Mouse (Mus musculus) brown adipose tissue, adult 24 weeks (tissue): ENCODE data around the gene Gpatch1. TPM values are rescaled to one million over a fixed set of nuclear protein-coding genes. Genes with fewer than 3 reads are reported as not detected.
"Not testable (repeated sequence)": the region's sequence is repeated elsewhere in the genome, so short reads cannot be mapped to it uniquely, and the experiment has no call there.

Experiments used
- H3K27ac ChIP-seq: fragments of 200-500 bp; replicated peaks from 2 replicates; pipeline ENCODE4 v1.5.1; 2012; ENCODE audit warnings: low read depth, mild to moderate bottlenecking, low read length
- H3K4me1 ChIP-seq: fragments of 200-500 bp; 2 replicates; pipeline ENCODE4 v1.6.1; 2012; ENCODE audit warnings: low read length, mixed read lengths; ENCODE audit not compliant: control insufficient read depth, insufficient read depth, insufficient read length
- H3K4me3 ChIP-seq: fragments of 200-500 bp; 2 replicates; pipeline ENCODE4 v1.5.1; 2012; ENCODE audit warnings: low read depth, mild to moderate bottlenecking, low read length, moderate library complexity; ENCODE audit not compliant: insufficient read depth
- polyA plus RNA-seq: library from polyadenylated mRNA; stranded (reverse); fragments of >200 nt; gene quantifications from 2 replicates; pipeline ENCODE4 v1.2.4, GENCODE M21; 2012; ENCODE audit not compliant: missing spikeins, insufficient read depth, insufficient read length

The Gpatch1 gene
- polyA plus RNA-seq, 1 experiment, result 7.3 TPM

GRCm38 (mm10) chr7:35295631-35296030 lies 22.6 kb downstream of the Gpatch1 start:
- Histone ChIP-seq H3K4me3 (no peak overlapping the region), H3K27ac (no peak overlapping the region), H3K4me1 (no peaks in the 10 kb centered on the region)

GRCm38 (mm10) chr7:35293464-35293863 lies 24.8 kb downstream of the Gpatch1 start:
- no peaks in the 10 kb centered on the region for H3K4me1 ChIP-seq
- H3K4me3 ChIP-seq, result no peak overlapping the region
- no peak overlapping the region for H3K27ac ChIP-seq

- Histone ChIP-seq H3K27ac (no peak overlapping the region), H3K4me1 (no peaks in the 10 kb centered on the region), H3K4me3 (no peak overlapping the region)
These were observed 39.3 kb downstream of the Gpatch1 start for GRCm38 (mm10) chr7:35278933-35279332.

- Histone ChIP-seq H3K4me1 (no peaks in the 10 kb centered on the region), H3K27ac (no peak overlapping the region), H3K4me3 (no peak overlapping the region)
These were observed 40.8 kb downstream of the Gpatch1 start for GRCm38 (mm10) chr7:35277433-35277832.

GRCm38 (mm10) chr7:35269443-35270024 lies 48.7 kb downstream of the Gpatch1 start:
- no peak overlapping the region for H3K27ac ChIP-seq
- H3K4me3 ChIP-seq, result peak overlapping the region; percentile 36
- H3K4me1 ChIP-seq, result no peaks in the 10 kb centered on the region

- no peaks in the 10 kb centered on the region for H3K4me1 ChIP-seq
- H3K27ac ChIP-seq, result no peak overlapping the region
- H3K4me3 ChIP-seq, result no peak overlapping the region
These were observed 50.4 kb downstream of the Gpatch1 start for GRCm38 (mm10) chr7:35267841-35268240.

GRCm38 (mm10) chr7:35266666-35267065 lies 51.6 kb downstream of the Gpatch1 start:
- H3K4me3 ChIP-seq, result no peak overlapping the region
- no peak overlapping the region for H3K27ac ChIP-seq
- H3K4me1 ChIP-seq, result no peaks in the 10 kb centered on the region

GRCm38 (mm10) chr7:35264746-35265145 lies 53.5 kb downstream of the Gpatch1 start:
- no peak overlapping the region for H3K27ac ChIP-seq

GRCm38 (mm10) chr7:35263595-35264489 lies 54.4 kb downstream of the Gpatch1 start:
- no peak overlapping the region for H3K4me3 ChIP-seq
- no peaks in the 10 kb centered on the region for H3K4me1 ChIP-seq
- H3K27ac ChIP-seq, result no peak overlapping the region

More at GRCm38 (mm10) chr7:35264746-35265145, 53.5 kb downstream of the Gpatch1 start:
- Histone ChIP-seq H3K4me1 (no peaks in the 10 kb centered on the region), H3K4me3 (no peak overlapping the region)

GRCm38 (mm10) chr7:35259384-35259783 lies 58.9 kb downstream of the Gpatch1 start:
- no peak overlapping the region for H3K4me3 ChIP-seq
- no peaks in the 10 kb centered on the region for H3K4me1 ChIP-seq
- H3K27ac ChIP-seq, result no peak overlapping the region

- no peak overlapping the region for H3K4me3 ChIP-seq
- no peak overlapping the region for H3K27ac ChIP-seq
- H3K4me1 ChIP-seq, result no peaks in the 10 kb centered on the region; the same call in 1 of the 2 replicates
These were observed 59.9 kb downstream of the Gpatch1 start for GRCm38 (mm10) chr7:35258294-35258693.

- Histone ChIP-seq H3K4me3 (no peak overlapping the region), H3K27ac (no peak overlapping the region), H3K4me1 (no peaks in the 10 kb centered on the region; the same call in 1 of the 2 replicates)
These were observed 66.1 kb downstream of the Gpatch1 start for GRCm38 (mm10) chr7:35252041-35252558.

- H3K4me1 ChIP-seq, H3K27ac ChIP-seq, H3K4me3 ChIP-seq: not testable (repeated sequence)
These were observed 80.3 kb downstream of the Gpatch1 start for GRCm38 (mm10) chr7:35237935-35238334.

GRCm38 (mm10) chr7:35235308-35235707 lies 82.9 kb downstream of the Gpatch1 start:
- Histone ChIP-seq H3K27ac (peak overlapping the region; percentile 45), H3K4me3 (peak overlapping the region; percentile 95), H3K4me1 (no peaks in the 10 kb centered on the region)

- Histone ChIP-seq H3K4me1 (no peaks in the 10 kb centered on the region), H3K27ac (peak overlapping the region; percentile 97), H3K4me3 (peak overlapping the region; percentile 95)
These were observed 83.6 kb downstream of the Gpatch1 start for GRCm38 (mm10) chr7:35234361-35235245.
